Mouse (Mus musculus) left cerebral cortex, adult 2 months (tissue): ENCODE measurements around the gene Nubpl. TPM values are rescaled to one million over a fixed set of nuclear protein-coding genes. Genes with fewer than 3 reads are reported as not detected.
"Not testable (repeated sequence)": the region's sequence is repeated elsewhere in the genome, so short reads cannot be mapped to it uniquely, and the experiment has no call there.

Experiments
- DNase-seq, 2 experiments: peaks; one replicate each; pipeline ENCODE4 v3.0.0; 2021 to 2022; ENCODE audit warnings: low spot score in 2 of 2, mixed read lengths in 1 of 2; ENCODE audit errors: extremely low spot score in 1 of 2
- H3K27ac ChIP-seq: fragments of 200-600 bp; 2 replicates; pipeline ENCODE4 v1.8.1; 2022
- H3K4me3 ChIP-seq: fragments of 200-600 bp; 2 replicates; pipeline ENCODE4 v1.8.1; 2022
- CTCF ChIP-seq: fragments of 200-600 bp; IDR thresholded peaks from 2 replicates; pipeline ENCODE4 v1.8.1; 2022; ENCODE audit warnings: antibody characterized with exemption, mild to moderate bottlenecking, moderate library complexity
- intact Hi-C: fragments of 180-260 bp; cut with DNase I; formaldehyde crosslinking; loops from one replicate; pipeline ENCODE4 v1.15.1; 2025
- long read RNA-seq, 2 experiments: library from polyadenylated mRNA; stranded (forward); transcript quantifications; one replicate each; pipeline ENCODE4 v2.0.0; 2021; ENCODE audit warnings: borderline mapping rate in 2 of 2
- total RNA-seq, 2 experiments: library from RNA; stranded (reverse); gene quantifications; 2 replicates each; pipeline ENCODE4 v1.2.3; 2021

Nubpl gene
- 1 to 10 TPM; 4.7 to 5.4 TPM for total RNA-seq
- long read RNA-seq, experiment 1, partial matches to known transcripts, result 2 of 6 reads
- long read RNA-seq, experiment 1, other reads (novel, unspliced or antisense), result 1 of 6 reads
- long read RNA-seq, experiment 2, partial matches to known transcripts, result 0 of 2 reads
- long read RNA-seq, experiment 2, other reads (novel, unspliced or antisense), result 2 of 2 reads

- DNase-seq, result peak; percentile 94 to 95
These were observed at the start of gene Nubpl for GRCm38 (mm10) chr12:52097650-52098070. TSS of gene Nubpl (plus strand) at chr12:52097737.

DNA sequence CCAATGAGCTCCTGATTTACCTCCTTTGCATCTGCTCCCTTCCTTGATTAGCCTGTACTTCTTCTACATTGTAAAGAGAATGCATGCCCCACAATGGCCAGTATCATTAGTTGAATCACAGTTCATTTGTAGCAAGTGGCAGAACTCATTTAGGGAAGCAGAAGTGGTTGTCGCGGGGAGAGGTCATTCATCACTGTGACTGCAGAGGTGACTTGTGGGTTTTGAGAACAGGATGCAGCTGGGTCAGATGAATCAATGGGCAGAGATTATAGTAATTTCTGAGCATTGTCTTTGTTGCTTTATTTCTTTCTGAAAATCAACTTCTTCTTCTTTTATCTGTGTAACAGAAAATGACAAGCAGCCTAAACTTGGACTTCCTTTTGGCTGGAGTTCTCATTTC, 48.2 kb upstream of the Nubpl start:
- DNase-seq, result no peak
- no peak overlapping the region for H3K4me3 ChIP-seq
- TF ChIP-seq CTCF, result no peak
- intact Hi-C loops, result no loop called here
- no peak overlapping the region for H3K27ac ChIP-seq

More at GRCm38 (mm10) chr12:52097650-52098070, at the start of gene Nubpl:
- peak within 1 kb of the TSS; percentile 79 for H3K27ac ChIP-seq
- intact Hi-C loops, result no loop called here
- TF ChIP-seq CTCF, result no peak
- H3K4me3 ChIP-seq, result peak within 1 kb of the TSS; percentile 97

GRCm38 (mm10) chr12:52079296-52079695, 18.2 kb upstream of the Nubpl start:
- H3K27ac ChIP-seq, H3K4me3 ChIP-seq, DNase-seq, intact Hi-C loops: not testable (repeated sequence)

GRCm38 (mm10) chr12:52097049-52097649, 388 bp upstream of the Nubpl start:
- Histone ChIP-seq H3K27ac (no peak overlapping the region; the same call in 1 of the 2 replicates), H3K4me3 (peak overlapping the region; percentile 97)
- TF ChIP-seq CTCF, result no peak
- intact Hi-C loops, result no loop called here
- no peak for DNase-seq

DNA sequence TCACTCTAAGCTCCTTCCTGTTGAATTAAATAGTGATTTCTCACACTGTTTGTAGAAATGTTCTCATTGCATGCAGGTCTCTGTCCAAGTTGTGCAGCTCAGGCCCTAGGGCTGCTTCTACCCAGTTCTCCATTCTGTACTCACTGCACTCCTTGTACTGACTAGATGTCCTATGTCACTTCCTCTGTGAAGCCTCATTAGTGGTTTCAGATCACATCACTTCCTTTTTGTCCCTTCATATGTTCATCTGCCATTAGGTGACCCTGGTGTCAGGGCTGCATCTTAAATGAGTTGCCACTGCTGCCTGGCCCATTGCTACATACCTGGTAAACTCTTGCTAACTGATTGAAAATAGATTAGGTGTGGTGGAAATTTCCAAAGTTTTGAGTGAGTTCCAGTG, 22.7 kb downstream of the Nubpl start:
- DNase-seq, result no peak
- intact Hi-C loops, result no loop called here
- Histone ChIP-seq H3K4me3 (no peak overlapping the region), H3K27ac (no peak overlapping the region)
- TF ChIP-seq CTCF, result no peak

GRCm38 (mm10) chr12:52126407-52126806, 28.9 kb downstream of the Nubpl start:
- Histone ChIP-seq H3K27ac (no peak overlapping the region), H3K4me3 (no peak overlapping the region)
- intact Hi-C loops, result no loop called here
- no peak for TF ChIP-seq CTCF
- DNase-seq, result no peak

DNA sequence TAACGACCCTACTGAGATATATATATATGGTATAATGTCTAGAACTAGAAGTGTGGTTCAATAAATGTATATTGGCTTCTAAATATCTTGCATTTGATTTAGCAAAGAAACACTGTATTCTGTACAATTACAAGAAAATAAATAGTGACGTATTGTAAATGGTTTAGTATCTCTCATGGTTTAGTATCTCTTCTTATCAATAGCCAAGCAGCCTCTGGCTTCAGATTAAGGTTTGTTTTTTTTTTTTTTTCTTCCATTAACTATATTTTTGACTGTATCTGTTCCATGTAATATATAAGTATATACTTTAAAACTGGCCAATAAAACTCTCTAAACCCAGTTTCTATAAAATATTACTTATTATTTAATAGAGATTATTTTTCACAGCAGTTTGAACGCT, 31.5 kb downstream of the Nubpl start:
- DNase-seq, result no peak
- H3K4me3 ChIP-seq, result no peak overlapping the region
- H3K27ac ChIP-seq, result no peak overlapping the region
- TF ChIP-seq CTCF, result no peak
- intact Hi-C loops, result no loop called here

DNA sequence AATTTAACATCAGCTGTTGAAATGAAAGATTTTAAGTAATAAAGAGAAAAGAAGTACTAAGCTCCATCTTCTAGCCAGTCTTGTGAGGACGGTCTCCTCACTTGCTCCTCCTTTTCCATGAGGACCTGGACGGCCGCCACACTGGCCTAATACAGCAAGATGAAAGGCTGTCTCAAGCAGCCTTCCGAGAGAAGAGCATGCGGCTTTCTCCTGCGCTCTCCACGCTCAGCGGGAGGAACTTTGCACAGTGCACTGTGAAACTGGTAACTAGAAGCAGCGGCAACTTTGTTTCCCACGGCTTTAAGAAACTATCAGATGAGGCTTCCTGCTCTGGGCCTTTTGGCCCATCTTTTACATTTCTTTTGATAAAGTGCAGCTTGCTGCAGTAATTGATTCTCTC, 34.7 kb downstream of the Nubpl start:
- Histone ChIP-seq H3K4me3 (no peak overlapping the region), H3K27ac (no peak overlapping the region)
- TF ChIP-seq CTCF, result no peak
- no peak for DNase-seq
- intact Hi-C loops, result no loop called here

DNA sequence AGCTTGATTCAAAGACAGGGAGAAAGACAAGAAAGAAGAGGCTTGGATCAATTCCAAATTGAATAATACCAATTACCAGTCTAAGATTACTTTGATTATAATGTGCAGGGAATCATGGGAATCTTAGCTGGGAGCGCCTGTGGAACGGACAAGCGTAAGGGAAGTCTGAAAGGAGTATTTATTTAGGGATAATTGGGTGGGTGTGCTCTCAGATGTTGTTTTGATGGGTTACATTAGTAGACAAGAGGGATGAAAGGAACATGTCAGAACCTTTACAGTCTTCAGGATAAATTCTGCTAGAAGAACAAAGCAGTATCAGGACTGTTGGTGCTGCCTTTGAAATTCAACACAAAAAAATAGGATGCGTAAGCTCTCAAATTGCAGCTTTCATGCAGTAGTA, 40.8 kb downstream of the Nubpl start:
- no peak for TF ChIP-seq CTCF
- Histone ChIP-seq H3K27ac (no peak overlapping the region), H3K4me3 (no peak overlapping the region)
- no peak for DNase-seq
- intact Hi-C loops, result no loop called here

- H3K4me3 ChIP-seq, result no peak overlapping the region
- no peak for TF ChIP-seq CTCF
- no peak overlapping the region for H3K27ac ChIP-seq
- intact Hi-C loops, result no loop called here
- no peak for DNase-seq
These were observed 49.1 kb downstream of the Nubpl start for GRCm38 (mm10) chr12:52146639-52147038.

DNA sequence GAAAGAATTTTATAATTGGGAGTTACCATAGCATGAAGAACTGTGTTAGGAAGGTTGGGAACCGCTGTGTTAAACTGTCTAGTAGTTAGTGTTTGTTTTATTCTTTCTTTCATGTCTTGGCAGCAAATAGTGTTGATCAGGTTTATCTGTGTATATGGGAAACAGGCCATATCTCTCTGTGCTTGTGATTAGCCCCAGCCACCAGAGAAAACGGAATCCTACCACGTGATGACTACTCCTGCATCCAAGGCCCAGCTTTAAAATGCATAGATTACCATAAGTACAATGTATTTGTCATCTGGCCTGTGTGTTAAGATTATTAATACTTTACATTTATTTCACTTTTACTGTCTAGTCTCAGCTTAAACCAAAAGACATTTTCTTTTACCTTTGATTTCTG, 51.9 kb downstream of the Nubpl start:
- DNase-seq, result no peak
- intact Hi-C loops, result no loop called here
- no peak for TF ChIP-seq CTCF
- no peak overlapping the region for H3K4me3 ChIP-seq
- H3K27ac ChIP-seq, result no peak overlapping the region

DNA sequence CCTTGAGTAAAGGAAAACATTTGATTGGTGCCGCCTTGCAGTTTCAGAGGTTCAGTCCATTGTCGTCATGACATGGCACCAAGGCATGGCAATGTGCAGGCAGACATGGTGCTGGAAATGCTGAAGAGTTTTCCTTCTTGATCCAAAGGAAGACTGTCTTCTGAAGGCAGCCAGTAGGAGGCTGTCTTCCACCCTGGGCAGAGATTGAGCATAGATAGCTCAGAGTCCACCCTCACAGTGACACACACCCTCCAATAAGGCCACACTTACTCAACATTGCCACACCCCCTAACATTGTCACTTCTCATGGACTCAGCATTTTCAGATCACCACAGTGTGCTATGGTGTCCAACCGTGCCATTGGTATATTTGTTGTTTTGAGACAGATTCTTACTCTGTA, 54.5 kb downstream of the Nubpl start:
- Histone ChIP-seq H3K27ac (no peak overlapping the region), H3K4me3 (no peak overlapping the region)
- DNase-seq, result no peak
- intact Hi-C loops, result no loop called here
- no peak for TF ChIP-seq CTCF

DNA sequence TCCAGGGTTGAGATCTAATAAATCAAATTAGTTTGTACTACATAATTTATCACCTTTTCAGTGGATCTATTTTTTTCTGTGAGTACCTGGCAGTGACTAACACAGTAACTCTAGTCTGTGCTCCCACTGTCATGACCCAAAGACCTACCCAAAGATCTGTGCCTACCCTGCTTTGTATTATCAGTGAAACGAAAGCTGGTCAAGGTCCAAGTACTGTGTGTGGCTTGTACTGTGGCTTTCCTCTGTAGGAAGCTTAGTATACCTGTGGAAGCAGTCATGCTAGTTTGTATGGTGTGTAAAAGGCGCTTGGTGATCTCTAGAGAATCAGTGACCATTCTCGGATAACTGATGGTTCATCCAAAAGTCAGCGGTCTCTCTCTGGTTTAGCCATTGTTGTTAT, 57.4 kb downstream of the Nubpl start:
- intact Hi-C loops, result no loop called here
- no peak overlapping the region for H3K4me3 ChIP-seq
- DNase-seq, result no peak
- H3K27ac ChIP-seq, result no peak overlapping the region
- no peak for TF ChIP-seq CTCF
